Mouse (Mus musculus) A20 (cell line): ENCODE data around the gene Myh7b.
A peak's percentile ranks its signal among the peaks of the same experiment; 100 is the strongest.
"Not testable (repeated sequence)": the region's sequence is repeated elsewhere in the genome, so short reads cannot be mapped to it uniquely, and the experiment has no call there.

Source experiments
- DNase-seq: peaks from one replicate; pipeline ENCODE4 v3.0.0-alpha.2; 2011; ENCODE audit warnings: low read depth, low spot score

The Myh7b gene

DNA sequence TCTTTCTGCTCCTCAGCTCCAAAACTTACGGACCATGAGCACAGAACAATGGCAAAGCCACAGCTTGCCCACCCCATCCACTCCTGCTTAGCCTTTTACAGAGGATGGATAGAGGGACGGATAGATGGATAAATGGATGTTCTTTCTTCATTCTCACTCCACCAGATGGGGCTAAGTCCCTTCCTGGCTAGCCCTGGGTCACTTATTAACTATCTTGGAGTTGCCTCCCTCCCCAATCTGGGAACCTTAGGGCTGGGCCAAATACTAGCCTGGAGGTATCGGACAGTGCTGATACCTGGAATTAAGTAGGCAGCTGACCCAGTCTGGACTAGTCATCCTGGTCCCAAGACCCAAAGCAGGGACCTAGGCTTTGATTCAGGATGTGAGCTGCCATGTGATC is 7.3 kb upstream of the Myh7b start:
- no peak for DNase-seq

DNA sequence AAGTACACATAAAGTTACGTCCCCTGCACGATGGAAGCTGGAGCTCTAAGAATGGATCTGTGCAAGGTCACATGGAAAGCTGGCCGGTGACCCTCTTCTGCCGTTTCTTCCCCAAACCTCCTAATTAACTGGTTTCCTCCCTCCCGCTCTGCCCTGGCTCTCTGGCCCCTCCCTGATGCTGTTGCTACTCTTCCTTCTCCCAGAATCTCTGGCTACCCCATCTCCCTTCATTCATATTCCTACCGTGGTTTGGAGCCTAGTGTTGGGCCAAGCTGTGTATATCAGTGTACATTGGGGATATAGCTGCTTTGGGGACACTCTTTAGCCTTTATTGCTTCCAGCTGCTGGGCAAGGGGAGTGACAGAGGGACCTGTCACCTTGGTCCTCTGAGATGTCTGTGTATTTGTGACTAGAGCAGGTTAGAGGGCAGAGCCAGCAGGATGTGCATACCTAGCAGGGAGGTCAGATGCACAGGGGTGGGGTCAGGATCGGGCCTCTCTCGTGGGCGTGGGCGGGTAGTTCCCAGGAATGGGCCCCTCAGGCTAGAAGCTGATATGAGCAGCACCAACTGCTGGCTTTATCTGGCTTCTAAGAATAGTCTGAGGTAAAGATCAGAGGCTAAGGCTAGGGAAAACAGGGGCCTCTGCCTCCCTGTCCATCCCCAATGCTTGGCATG is 6.3 kb upstream of the Myh7b start:
- DNase-seq, result no peak

DNA sequence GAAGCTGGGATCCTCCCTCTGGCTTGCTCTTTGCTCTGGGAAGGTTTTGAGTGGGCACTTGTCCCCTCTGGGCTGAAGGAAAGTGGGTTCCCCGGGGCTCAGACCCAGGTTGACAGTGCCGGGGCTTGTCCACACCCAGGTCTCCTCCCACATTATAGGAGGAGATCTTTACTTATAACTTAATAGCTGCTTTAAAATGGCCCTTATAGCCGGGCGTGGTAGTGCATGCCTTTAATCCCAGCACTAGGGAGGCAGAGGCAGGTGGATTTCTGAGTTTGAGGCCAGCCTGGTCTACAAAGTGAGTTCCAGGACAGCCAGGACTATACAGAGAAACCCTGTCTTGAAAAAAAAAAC is 5.8 kb upstream of the Myh7b start:
- DNase-seq, result not testable (repeated sequence)

DNA sequence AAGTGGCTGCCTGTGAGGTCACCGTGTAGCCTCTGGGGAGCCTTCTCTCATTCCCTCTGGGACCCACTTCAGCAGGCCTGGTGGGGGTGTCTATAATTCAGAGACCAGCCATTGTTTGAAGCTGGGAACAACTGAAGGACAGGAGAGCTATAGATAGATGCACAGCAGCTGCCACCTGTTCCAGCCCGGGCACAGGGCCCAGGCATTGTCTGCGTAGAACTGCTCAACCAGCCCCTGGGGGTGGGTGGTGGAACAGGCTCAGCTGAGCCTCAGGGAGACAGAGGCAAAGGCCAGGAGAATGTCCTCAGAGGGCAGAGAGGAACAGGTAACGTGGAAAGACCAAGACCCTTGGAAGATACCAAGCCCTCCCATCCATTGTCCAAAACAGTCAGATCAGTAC is 4.7 kb upstream of the Myh7b start:
- no peak for DNase-seq

DNA sequence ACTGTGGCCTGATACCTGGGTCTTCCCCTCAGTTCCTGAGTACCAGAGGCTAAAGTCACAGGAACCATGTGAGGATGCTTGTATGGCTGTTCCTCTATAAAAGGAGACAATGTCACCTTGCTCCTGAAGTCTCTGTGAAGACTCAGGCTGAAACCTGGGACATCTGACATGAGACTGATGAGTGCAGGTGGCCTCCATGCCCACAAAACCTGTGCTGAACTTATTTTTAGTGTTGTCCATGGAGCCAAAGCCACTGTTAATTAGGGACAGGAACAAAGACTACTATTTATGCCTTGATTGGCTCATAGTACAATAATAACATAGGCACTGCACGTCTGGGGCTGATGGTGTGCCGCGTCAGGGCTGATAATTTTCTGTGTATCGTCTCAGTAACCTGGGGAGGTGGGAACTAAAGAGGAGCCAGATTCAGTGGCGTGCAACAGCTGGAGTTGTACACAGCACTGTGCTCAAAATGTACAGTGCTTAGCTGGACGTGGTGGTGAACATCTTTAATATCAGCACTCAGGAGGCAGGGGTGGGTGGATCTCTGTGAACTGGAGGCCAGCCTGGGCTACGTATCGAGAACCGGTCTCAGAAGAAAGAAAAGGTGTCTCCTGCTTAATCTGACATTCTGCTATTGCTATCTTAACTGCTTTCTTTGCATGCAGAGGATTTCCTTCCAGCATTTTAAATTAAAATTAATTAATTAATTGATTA is 980 bp downstream of the Myh7b start:
- DNase-seq, result no peak

DNA sequence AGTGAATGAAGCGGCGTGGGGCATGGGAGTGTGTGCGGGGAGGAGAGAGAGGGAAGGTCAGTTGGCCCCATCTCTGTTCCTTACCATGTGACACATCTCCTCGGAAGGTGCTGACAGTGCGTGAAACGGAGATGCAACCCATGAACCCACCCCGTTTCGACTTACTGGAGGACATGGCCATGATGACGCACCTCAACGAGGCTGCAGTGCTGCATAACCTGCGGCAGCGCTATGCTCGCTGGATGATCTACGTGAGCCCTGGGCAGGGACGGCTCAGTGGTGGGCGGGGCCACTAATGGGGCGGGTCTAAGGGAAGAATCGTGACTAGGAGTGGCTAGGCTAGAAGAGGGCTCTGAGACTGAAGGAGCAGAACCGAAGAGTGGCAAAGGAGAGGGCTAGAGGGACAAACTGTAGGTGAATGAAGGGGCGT is 2.3 kb downstream of the Myh7b start:
- DNase-seq, result peak; percentile 88

DNA sequence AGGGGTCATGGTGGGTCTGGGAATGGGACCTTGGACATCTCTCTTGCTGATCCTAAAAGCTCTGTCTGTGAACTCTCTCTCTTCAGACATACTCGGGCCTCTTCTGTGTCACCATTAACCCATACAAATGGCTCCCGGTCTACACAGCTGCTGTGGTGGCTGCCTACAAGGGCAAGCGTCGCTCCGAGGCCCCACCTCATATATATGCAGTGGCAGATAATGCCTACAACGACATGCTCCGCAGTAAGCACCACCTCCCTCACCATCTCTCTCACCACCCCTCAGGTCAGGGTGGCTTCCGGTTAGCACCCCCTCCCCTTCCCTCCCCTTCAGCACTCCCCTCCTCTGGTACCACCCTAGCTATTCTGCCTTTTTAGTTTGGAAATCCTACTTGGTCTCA is 2.9 kb downstream of the Myh7b start:
- DNase-seq, result no peak

DNA sequence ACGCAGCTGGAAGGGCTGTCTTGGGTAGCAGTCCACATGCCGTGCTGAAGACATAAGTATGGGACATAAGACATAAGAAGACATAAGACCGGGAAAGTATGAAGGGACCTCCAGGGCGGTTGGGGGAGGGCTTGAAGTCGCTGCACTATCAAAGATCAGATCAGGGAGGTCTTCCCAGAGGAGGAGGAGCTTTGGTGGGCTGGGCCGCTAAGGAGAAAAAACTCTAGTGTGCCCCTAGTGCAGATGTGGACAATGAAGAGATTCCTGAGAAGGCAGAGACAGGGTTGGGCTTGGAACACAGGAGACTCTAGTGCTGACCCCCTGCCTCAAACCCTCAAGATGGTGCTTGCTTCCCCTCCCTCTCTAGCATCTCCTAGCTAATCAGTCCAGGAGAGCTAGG is 6.0 kb downstream of the Myh7b start:
- DNase-seq, result no peak

DNA sequence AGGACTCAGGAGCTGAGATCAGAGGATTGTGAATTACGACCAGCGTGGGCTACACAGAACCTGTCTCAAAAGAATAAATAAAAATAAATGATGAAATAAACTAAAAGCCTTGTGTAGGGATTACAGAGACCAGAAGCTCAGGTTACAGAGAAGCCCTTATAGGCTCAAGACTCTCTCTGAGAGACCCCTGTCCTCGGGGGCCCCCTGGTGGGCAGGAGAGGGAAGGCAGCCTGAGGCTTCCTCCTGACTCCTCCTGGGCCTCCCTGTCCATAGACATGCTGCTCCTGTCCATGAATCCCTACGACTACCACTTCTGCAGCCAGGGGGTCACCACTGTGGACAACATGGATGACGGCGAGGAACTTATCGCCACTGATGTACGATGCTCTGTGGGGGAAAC is 8.8 kb downstream of the Myh7b start:
- peak; percentile 69 for DNase-seq

DNA sequence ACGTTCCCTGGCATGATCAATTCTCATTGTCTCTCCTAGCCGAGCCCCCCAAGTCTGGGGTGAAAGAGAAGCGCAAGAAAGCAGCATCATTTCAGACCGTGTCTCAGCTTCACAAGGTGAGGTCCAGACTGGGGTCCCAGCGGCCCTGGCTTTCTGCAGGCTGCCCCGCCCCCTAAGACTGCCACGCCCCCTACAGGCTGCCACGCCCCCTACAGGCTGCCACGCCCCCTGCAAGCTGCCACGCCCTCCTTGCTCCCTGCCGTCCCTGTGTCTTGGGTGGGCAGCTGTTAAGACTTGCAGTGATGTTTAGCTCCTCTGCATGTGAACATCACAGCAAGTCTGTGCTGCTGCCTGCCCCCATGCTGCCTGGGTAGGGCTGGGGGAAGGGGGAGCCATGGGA is 11.6 kb downstream of the Myh7b start:
- no peak for DNase-seq

DNA sequence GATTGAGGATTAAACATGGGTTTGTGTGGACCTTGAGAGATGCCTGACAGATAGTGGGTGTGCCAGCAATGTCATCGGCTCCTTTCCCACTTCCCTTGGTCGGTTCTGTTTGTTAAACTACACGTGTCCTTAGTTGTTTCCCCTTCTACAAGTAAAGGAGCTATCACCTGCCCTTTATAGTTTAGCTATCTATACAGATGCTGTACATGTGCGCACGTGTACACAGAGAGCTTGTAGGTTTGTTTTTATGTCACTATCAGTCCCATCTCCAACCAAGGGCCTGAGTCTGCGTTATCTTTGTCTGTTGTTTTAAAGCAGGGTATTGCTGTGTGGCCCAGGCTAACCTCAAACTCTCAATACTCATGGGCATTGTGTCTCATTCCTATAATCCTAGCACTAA is 13.0 kb downstream of the Myh7b start:
- no peak for DNase-seq

DNA sequence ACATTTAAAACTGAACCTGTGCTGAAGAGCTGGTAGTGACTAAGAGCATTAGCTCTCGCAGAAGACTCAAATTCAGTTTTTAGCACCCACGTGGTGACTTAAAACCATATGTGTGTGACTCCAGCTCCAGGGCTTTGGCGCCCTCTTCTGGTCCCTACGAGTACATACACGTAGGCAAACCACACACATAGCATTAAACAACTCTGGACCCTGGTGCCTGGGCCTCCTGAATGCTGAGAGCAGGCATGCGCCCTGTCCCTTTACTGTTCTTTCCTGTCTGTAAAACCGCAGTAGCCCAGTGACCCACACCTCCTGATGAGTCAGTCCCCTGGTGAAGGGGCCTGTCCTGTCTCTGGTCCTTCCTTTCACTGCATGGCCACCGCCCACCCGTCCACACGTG is 13.7 kb downstream of the Myh7b start:
- DNase-seq, result peak; percentile 74

DNA sequence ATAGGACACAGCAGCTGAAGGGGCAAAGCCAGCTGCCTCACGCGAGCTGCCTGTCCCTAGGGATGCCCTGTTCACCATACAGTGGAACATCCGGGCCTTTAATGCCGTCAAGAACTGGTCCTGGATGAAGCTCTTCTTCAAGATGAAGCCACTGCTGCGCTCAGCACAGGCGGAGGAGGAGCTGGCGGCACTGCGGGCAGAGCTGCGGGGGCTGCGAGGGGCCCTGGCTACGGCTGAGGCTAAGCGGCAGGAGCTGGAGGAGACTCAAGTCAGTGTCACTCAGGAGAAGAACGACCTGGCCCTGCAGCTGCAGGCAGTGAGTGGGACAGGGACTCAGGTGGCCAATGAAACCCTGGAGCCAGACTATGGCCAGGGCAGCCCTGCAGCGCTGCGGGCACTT is 15.3 kb downstream of the Myh7b start:
- no peak for DNase-seq

DNA sequence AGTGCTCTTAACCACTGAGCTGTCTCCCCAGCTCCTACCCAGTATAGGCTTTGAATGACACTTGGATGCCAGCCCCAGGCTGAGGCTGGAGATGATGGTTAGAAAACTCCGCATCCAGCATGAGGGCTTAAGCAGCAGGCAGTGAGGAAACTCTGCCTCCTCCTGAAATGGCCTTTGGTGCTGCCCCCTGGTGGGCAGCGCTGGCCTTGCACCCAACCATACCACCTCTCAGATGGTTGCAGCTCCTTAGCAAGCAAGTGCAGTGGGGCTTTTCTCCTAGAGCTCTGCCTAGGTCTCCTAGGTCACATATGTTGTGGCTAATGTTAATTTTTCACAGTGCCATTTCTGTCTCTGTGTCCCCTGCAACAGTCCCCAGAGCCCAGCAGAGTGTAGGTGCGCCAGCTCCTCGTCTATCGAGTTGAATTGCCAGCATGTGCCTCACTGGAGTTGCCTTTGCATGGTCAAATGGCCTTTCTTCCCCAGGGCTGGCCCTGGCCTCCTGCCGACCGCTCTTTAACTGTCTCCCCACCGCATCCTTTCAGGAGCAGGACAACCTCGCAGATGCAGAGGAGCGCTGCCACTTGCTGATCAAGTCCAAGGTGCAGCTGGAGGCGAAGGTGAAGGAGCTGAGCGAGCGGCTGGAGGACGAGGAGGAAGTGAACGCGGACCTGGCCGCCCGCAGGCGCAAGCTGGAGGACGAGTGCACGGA is 16.2 kb downstream of the Myh7b start:
- peak; percentile 64 for DNase-seq

DNA sequence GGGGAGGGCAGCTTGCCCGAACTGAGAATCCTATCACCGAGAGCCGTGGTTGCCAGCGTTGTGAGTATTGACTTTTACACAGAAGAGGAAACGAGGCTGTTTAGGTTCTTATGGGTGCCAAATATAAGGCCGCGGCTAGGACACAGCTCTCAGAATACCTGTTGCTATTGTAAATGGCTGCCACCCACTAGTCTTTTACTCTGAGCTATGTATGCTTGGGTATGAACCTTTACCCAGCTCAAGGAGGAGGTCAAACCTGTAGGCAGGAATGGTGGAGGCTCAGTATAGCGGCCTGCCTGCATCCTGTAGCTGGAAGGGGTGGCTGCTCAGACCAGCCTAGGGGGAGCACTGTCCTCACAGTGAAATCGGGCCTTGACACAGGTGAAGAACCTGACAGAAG is 17.1 kb downstream of the Myh7b start:
- DNase-seq, result no peak

DNA sequence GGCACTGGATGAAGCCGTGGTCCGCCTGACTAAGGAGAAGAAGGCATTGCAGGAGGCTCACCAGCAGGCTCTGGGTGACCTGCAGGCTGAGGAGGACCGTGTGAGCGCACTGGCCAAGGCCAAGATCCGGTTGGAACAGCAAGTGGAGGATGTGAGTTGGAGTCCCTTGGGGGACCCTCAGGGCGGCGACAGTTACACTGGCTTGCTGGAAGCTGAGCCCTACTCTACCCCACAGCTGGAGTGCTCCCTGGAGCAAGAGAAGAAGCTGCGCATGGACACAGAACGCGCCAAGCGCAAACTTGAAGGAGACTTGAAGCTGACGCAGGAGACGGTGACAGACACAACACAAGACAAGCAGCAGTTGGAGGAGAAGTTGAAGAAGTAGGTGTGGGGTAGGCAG is 17.5 kb downstream of the Myh7b start:
- DNase-seq, result no peak

DNA sequence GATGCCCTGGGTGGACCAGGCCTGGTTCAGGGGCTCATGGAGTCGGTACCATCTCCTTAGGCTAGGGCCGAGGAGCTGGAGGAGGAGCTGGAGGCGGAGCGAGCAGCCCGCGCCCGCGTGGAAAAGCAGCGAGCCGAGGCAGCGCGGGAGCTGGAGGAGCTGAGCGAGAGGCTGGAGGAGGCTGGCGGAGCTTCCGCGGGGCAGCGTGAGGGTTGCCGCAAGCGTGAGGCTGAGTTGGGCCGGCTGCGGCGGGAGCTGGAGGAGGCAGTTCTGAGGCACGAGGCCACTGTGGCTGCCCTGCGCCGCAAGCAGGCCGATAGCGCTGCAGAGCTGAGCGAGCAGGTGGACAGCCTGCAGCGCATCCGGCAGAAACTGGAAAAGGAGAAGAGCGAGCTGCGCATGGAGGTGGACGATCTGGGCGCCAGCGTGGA is 18.2 kb downstream of the Myh7b start:
- no peak for DNase-seq

DNA sequence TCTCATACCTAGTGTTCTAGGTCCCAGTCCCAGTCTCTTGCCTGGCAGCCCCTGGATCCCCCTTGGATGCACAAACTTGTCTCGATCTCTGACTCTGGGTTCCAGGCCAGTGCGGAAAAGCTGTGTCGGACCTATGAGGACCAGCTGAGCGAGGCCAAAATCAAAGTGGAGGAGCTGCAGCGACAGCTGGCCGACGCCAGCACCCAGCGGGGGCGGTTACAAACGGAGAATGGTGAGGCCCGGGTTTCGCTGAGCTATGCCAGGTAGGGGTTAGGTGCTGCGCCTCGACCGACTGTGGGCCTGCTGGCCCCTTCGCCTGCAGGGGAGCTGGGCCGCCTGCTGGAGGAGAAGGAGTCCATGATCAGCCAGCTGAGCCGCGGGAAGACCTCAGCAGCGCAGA is 19.1 kb downstream of the Myh7b start:
- no peak for DNase-seq

DNA sequence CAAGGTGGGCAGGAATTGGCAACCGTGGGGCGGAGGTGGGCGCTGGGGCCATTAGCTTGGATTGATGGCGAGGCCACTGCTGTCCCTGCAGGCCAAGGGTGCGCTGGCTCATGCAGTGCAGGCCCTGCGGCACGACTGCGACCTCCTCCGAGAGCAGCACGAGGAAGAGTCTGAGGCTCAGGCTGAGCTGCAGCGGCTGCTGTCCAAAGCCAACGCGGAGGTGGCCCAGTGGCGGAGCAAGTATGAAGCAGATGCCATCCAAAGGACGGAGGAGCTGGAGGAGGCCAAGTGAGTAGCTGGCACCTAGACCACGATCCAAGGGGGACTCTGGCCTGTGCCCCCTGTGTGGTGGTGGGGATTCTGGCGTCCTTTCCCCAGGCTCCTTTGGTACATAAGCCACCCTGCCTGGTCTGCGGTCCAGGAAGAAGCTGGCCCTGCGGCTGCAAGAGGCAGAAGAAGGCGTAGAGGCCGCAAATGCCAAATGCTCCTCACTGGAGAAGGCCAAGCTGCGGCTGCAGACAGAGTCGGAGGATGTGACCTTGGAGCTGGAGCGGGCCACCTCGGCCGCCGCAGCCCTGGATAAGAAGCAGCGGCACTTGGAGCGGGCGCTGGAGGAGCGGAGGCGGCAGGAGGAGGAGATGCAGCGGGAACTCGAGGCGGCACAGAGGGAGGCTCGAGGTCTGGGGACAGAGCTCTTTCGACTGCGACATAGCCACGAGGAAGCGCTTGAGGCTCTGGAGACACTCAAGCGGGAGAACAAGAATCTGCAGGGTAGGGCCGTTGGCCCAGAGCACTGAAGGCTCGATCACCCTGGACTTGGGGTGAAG is 19.8 kb downstream of the Myh7b start:
- DNase-seq, result no peak

DNA sequence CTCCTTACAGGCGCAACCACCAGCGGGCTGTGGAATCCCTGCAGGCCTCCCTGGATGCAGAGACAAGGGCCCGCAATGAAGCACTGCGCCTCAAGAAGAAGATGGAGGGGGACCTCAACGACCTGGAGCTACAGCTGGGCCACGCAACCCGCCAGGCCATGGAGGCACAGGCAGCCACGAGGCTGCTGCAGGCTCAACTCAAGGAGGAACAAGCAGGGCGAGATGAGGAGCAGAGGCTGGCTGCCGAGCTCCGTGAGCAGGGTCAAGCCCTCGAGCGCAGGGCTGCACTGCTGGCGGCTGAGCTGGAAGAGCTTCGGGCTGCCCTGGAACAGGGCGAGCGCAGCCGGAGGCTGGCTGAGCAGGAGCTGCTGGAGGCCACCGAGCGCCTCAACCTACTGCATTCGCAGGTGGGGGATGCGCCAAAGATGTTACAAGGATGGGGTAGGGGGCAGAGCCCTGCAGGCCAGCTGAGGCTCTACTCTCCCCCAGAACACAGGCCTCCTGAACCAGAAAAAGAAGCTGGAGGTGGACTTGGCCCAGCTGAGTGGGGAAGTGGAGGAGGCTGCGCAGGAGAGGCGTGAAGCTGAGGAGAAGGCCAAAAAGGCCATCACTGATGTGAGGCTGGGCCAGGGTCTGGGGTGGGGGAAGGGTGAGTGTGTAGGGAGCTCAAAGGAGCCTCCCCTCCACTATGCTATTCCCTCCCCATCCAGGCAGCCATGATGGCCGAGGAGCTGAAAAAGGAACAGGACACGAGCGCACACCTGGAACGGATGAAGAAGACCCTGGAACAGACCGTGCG is 21.3 kb downstream of the Myh7b start:
- no peak for DNase-seq

DNA sequence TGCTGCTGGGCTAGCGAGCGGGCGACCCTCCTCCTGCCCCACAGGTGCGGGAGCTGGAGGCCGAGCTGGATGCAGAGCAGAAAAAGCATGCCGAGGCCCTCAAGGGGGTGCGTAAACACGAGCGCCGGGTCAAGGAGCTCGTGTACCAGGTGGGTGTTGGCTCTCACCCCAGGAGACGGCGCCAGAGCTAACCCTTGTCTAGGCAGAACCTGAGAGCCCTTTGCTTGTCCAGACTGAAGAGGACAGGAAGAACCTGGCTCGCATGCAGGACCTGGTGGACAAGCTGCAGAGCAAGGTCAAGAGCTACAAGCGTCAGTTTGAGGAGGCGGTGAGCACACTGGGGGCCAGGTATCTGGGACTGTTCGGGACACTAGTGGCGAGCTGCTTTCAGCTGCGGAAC is 22.1 kb downstream of the Myh7b start:
- no peak for DNase-seq
